Comparison of ENCODE assay signal across 23 mouse cellular contexts in the genomic region with DNA sequence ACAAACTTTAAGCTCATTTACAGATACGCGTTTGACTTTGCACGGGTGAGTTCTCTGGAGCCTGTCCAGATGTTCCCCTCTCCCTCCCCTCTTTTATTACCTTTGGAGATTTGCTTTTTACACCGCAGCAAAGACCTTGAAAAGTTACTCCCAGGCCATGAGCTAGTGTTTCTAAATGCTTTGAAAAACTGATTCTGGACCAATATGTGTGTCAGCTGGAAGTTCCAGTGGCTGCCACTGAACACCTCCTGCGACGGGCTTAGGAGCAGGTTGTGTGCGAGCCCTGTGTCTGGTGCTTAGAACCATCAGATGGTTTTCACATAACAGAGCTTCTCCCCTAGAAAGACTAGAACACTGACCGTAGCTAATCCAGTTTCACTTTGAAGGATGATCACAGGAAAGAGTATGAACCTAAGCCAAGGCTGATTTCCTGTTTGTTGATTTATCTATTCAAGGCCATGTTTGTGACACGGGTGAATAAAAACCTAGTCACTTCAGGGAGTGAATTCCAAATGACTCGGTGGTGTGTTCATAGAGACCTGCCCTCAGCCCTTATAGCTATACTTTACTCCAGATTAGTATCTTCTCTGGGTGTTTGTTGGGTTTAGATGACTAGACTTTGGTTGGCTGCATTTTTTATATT.
DNase-seq lines count a peak whose midpoint lies in the region; ATAC-seq and TF ChIP-seq lines count a peak whose summit lies in the region.
"Had no signal": no experiment of that assay in that cellular context is flagged by ENCODE, and none has a peak within 500 bp of the region (broad histone marks: within the 10 kb centered on the region; RNA-seq: fewer than 3 reads in every experiment).

No protein-coding gene starts in this region.

- WGBS in kidney, embryonic 14.5 days: 22% methylated on average over 10 of the region's 10 CpGs
- WGBS in kidney, adult 2 months: 21% methylated on average over 10 of the region's 10 CpGs

- H3K9me3 ChIP-seq in kidney, embryonic 14.5 days (ENCODE audit: control insufficient read depth, low read length): no peaks in the 10 kb centered on the region
- H3K9me3 ChIP-seq: embryonic facial prominence, embryonic 10.5 days; forebrain, embryonic 13.5 days; heart, embryonic 13.5 days; limb, embryonic 12.5 days; liver, embryonic 15.5 days; stomach, embryonic 15.5 days had no signal

- TF ChIP-seq POLR2A in kidney, adult 2 months (IDR thresholded peaks at IDR 0.05; ENCODE audit: low read depth, low read length): no peak

- DNase-seq in adrenal gland, adult (ENCODE audit: inconsistent age in 2 of 2, low spot score in 1 of 2): peak; percentile 26 to 85
- no peak for DNase-seq in adrenal gland, adult 18-20 months (ENCODE audit: low spot score in 2 of 2)
- DNase-seq in kidney, adult 11 months: peak; percentile 61
- peak; percentile 70 for DNase-seq in kidney, adult 2 months
- peak; percentile 50 to 52 for DNase-seq in kidney, postnatal 36 days
- DNase-seq in urinary bladder, adult 18-20 months (ENCODE audit: low spot score in 2 of 2): no peak
- DNase-seq in cerebellum, adult 11 months: no peak
- DNase-seq: cerebellum, postnatal 25 days; heart, postnatal 4 days; lung, postnatal 10 days; midbrain, embryonic 14.5 days; retina, postnatal 1 day had no signal

- H3K27ac ChIP-seq in kidney, embryonic 14.5 days (ENCODE audit: low read depth, low read length): no peak overlapping the region
- peak overlapping the region; percentile 85 for H3K27ac ChIP-seq in kidney, adult 2 months (ENCODE audit: insufficient read depth, low read depth, low read length)
- H3K27ac ChIP-seq: embryonic facial prominence, embryonic 10.5 days; forebrain, embryonic 13.5 days; heart, embryonic 13.5 days; left cerebral cortex, adult 2 months; limb, embryonic 12.5 days; liver, embryonic 15.5 days; stomach, embryonic 15.5 days had no signal

- no peak overlapping the region for H3K4me3 ChIP-seq in kidney, embryonic 14.5 days (ENCODE audit: low read length)
- H3K4me3 ChIP-seq in kidney, adult 2 months (ENCODE audit: insufficient read depth, low read depth, low read length): no peak overlapping the region
- H3K4me3 ChIP-seq: embryonic facial prominence, embryonic 10.5 days; forebrain, embryonic 13.5 days; heart, embryonic 13.5 days; left cerebral cortex, adult 2 months; limb, embryonic 12.5 days; liver, embryonic 15.5 days; myocyte; stomach, embryonic 15.5 days had no signal

- TF ChIP-seq CTCF in kidney, adult 2 months (conservative IDR thresholded peaks at IDR 0.05; ENCODE audit: insufficient read depth, insufficient read length, low read depth, low read length): no peak

- ATAC-seq in kidney, embryonic 14.5 days (ENCODE audit: low FRiP score, low TSS enrichment): no peak
- ATAC-seq: forebrain, embryonic 13.5 days; hindbrain, embryonic 16.5 days had no signal

- H3K4me2 ChIP-seq in kidney, embryonic 14.5 days (replicated peaks; ENCODE audit: low read depth, low read length): no peak overlapping the region
- H3K4me2 ChIP-seq: forebrain, embryonic 13.5 days; heart, embryonic 13.5 days; limb, embryonic 12.5 days; liver, embryonic 15.5 days; stomach, embryonic 15.5 days had no signal

- no peaks in the 10 kb centered on the region for H3K27me3 ChIP-seq in kidney, embryonic 14.5 days (ENCODE audit: control insufficient read depth, insufficient read depth, low read length)
- no peaks in the 10 kb centered on the region for H3K27me3 ChIP-seq in kidney, adult 2 months (replicated peaks; ENCODE audit: control insufficient read depth, insufficient read depth, low read length)
- H3K27me3 ChIP-seq: CH12.LX; forebrain, embryonic 13.5 days; heart, embryonic 13.5 days; limb, embryonic 12.5 days; liver, embryonic 15.5 days; stomach, embryonic 15.5 days had no signal

- peaks cover 2% of the 10 kb centered on the region; the same call in 1 of the 2 replicates for H3K36me3 ChIP-seq in kidney, embryonic 14.5 days (ENCODE audit: control insufficient read depth, insufficient read depth, low read length)
- no peaks in the 10 kb centered on the region; the same call in 1 of the 2 replicates for H3K36me3 ChIP-seq in kidney, adult 2 months (ENCODE audit: control insufficient read depth, insufficient read depth, low read length)
- H3K36me3 ChIP-seq: liver, embryonic 15.5 days; stomach, embryonic 15.5 days had no signal

- H3K4me1 ChIP-seq in kidney, embryonic 14.5 days (ENCODE audit: control insufficient read depth, insufficient read depth, low read length): peaks cover 19% of the 10 kb centered on the region
- H3K4me1 ChIP-seq in kidney, adult 2 months (ENCODE audit: control insufficient read depth, insufficient read depth, low read length): peaks cover 15% of the 10 kb centered on the region
- H3K4me1 ChIP-seq: embryonic facial prominence, embryonic 10.5 days; forebrain, embryonic 13.5 days; liver, embryonic 15.5 days; stomach, embryonic 15.5 days had no signal

- H3K9ac ChIP-seq in kidney, embryonic 14.5 days (ENCODE audit: low read depth, low read length): no peak overlapping the region
- H3K9ac ChIP-seq: forebrain, embryonic 13.5 days; heart, embryonic 13.5 days; limb, embryonic 12.5 days; liver, embryonic 15.5 days; stomach, embryonic 15.5 days had no signal

Comparison
In these comparisons a context has a peak if more than half of its experiments do, and no peak if none do; other contexts are left out.
1. DNase-seq: peak in adrenal gland, adult (2 of 2), kidney, adult 11 months (single experiment), kidney, adult 2 months (single experiment) and kidney, postnatal 36 days (2 of 2); none in adrenal gland, adult 18-20 months (0 of 2), urinary bladder, adult 18-20 months (0 of 2) and cerebellum, adult 11 months (single experiment).